Mouse (Mus musculus): ENCODE data around the gene Gm44511. TPM values are rescaled to one million over a fixed set of nuclear protein-coding genes. Genes with fewer than 3 reads are reported as not detected.
"Not testable (repeated sequence)": the region's sequence is repeated elsewhere in the genome, so short reads cannot be mapped to it uniquely, and the experiment has no call there.

Gene Gm44511
- total RNA-seq, 4 experiments from 2014 or later: 0.82 TPM; not detected in 3

GRCm38 (mm10) chr6:128841327-128842089, 15.4 kb upstream of the Gm44511 start:
- no peak for DNase-seq (ENCODE audit: low spot score in 2 of 2)

- DNase-seq (ENCODE audit: low spot score in 2 of 2): not testable (repeated sequence)
Observed at GRCm38 (mm10) chr6:128840669-128841068, 14.6 kb upstream of the Gm44511 start.

- no peak for DNase-seq (ENCODE audit: low spot score in 2 of 2)
Observed at GRCm38 (mm10) chr6:128839921-128840320, 13.8 kb upstream of the Gm44511 start.

GRCm38 (mm10) chr6:128839266-128839771, 13.2 kb upstream of the Gm44511 start:
- DNase-seq (ENCODE audit: low spot score in 2 of 2): peak; percentile 57

- DNase-seq (ENCODE audit: low spot score in 2 of 2): peak; percentile 82 to 96
Observed at GRCm38 (mm10) chr6:128838342-128839265, 12.5 kb upstream of the Gm44511 start.

- no peak for DNase-seq (ENCODE audit: low spot score in 2 of 2)
Observed at GRCm38 (mm10) chr6:128837454-128838341, 11.6 kb upstream of the Gm44511 start.

GRCm38 (mm10) chr6:128836955-128837334, 10.8 kb upstream of the Gm44511 start:
- DNase-seq (ENCODE audit: low spot score in 2 of 2): no peak

GRCm38 (mm10) chr6:128836191-128836954, 10.3 kb upstream of the Gm44511 start:
- DNase-seq (ENCODE audit: low spot score in 2 of 2): no peak

- DNase-seq (ENCODE audit: low spot score in 2 of 2): no peak
Observed at GRCm38 (mm10) chr6:128835571-128835970, 9.5 kb upstream of the Gm44511 start.

- DNase-seq (ENCODE audit: low spot score in 2 of 2): no peak
Observed at GRCm38 (mm10) chr6:128833046-128833445, 6.9 kb upstream of the Gm44511 start.

GRCm38 (mm10) chr6:128829837-128830236, 3.7 kb upstream of the Gm44511 start:
- no peak for DNase-seq (ENCODE audit: low spot score in 2 of 2)

GRCm38 (mm10) chr6:128826781-128827180, 666 bp upstream of the Gm44511 start:
- DNase-seq (ENCODE audit: low spot score in 2 of 2): no peak

- no peak for DNase-seq (ENCODE audit: low spot score in 2 of 2)
Observed at GRCm38 (mm10) chr6:128818083-128818802, 7.9 kb downstream of the Gm44511 start.

GRCm38 (mm10) chr6:128808532-128808931, 17.6 kb downstream of the Gm44511 start:
- no peak for DNase-seq (ENCODE audit: low spot score in 2 of 2)

GRCm38 (mm10) chr6:128807021-128807420, 19.1 kb downstream of the Gm44511 start:
- no peak for DNase-seq (ENCODE audit: low spot score in 2 of 2)

- DNase-seq (ENCODE audit: low spot score in 2 of 2): not testable (repeated sequence)
Observed at GRCm38 (mm10) chr6:128804823-128805640, 21.1 kb downstream of the Gm44511 start.

GRCm38 (mm10) chr6:128802999-128803857, 22.9 kb downstream of the Gm44511 start:
- peak; percentile 95 to 96 for DNase-seq (ENCODE audit: low spot score in 2 of 2)

- peak; percentile 45 to 47 for DNase-seq (ENCODE audit: low spot score in 2 of 2)
Observed at GRCm38 (mm10) chr6:128802557-128802956, 23.6 kb downstream of the Gm44511 start.
